Mouse (Mus musculus) kidney, adult 2 months (tissue): ENCODE data around the gene Rin3.

Experiments used
- CTCF ChIP-seq: fragments of 200-500 bp; conservative IDR thresholded peaks from 2 replicates; pipeline ENCODE4 v1.5.1; 2011; ENCODE audit warnings: low read depth, mild to moderate bottlenecking, control low read depth, low read length, moderate library complexity, mixed read lengths; ENCODE audit not compliant: insufficient read depth, insufficient read length
- POLR2A ChIP-seq: fragments of 200-500 bp; IDR thresholded peaks from one replicate; pipeline ENCODE4 v1.6.1; 2011; ENCODE audit warnings: low read depth, low read length, control low read depth

GRCm38 (mm10) chr12:102295662-102296061, 12.8 kb downstream of the Rin3 start:
- TF ChIP-seq CTCF (no peak), POLR2A (no peak)
